Mouse (Mus musculus) heart, embryonic 16.5 days (tissue): ENCODE results near the gene Lrfn3. TPM values are rescaled to one million over a fixed set of nuclear protein-coding genes. Genes with fewer than 3 reads are reported as not detected.

Source experiments
- ATAC-seq: fragments of 200-750 bp; cut with Nextera tagmentation; replicated peaks from 2 replicates; pipeline ENCODE4 v1.8.0; 2017; ENCODE audit warnings: moderate number of reproducible peaks; ENCODE audit not compliant: insufficient read depth, low FRiP score; ENCODE audit errors: extremely low read depth
- H3K27ac ChIP-seq: fragments of 300-500 bp; sonication (generic); 2 replicates; pipeline ENCODE4 v1.5.1; 2014; ENCODE audit warnings: mild to moderate bottlenecking, low read length, control low read depth, moderate library complexity
- H3K27me3 ChIP-seq: fragments of 300-500 bp; sonication (generic); 2 replicates; pipeline ENCODE4 v1.6.1; 2014; ENCODE audit warnings: low read length, mixed read lengths; ENCODE audit not compliant: control insufficient read depth, insufficient read depth
- H3K36me3 ChIP-seq: fragments of 300-500 bp; sonication (generic); 2 replicates; pipeline ENCODE4 v1.6.1; 2014; ENCODE audit not compliant: control insufficient read depth, insufficient read depth
- H3K4me1 ChIP-seq: fragments of 300-500 bp; sonication (generic); 2 replicates; pipeline ENCODE4 v1.6.1; 2014; ENCODE audit warnings: low read length, mixed read lengths; ENCODE audit not compliant: control insufficient read depth, insufficient read depth
- H3K4me2 ChIP-seq: fragments of 300-500 bp; sonication (generic); 2 replicates; pipeline ENCODE4 v1.6.1; 2014; ENCODE audit warnings: low read depth, mild to moderate bottlenecking, control low read depth, low read length
- H3K4me3 ChIP-seq: fragments of 300-500 bp; sonication (generic); 2 replicates; pipeline ENCODE4 v1.5.1; 2014; ENCODE audit warnings: mild to moderate bottlenecking, control low read depth, low read length
- H3K9ac ChIP-seq: fragments of 300-500 bp; sonication (generic); 2 replicates; pipeline ENCODE4 v1.6.1; 2014; ENCODE audit warnings: low read length, control low read depth
- H3K9me3 ChIP-seq: fragments of 300-500 bp; sonication (generic); replicated peaks from 2 replicates; pipeline ENCODE4 v1.6.1; 2016; ENCODE audit warnings: low read length; ENCODE audit not compliant: control insufficient read depth
- WGBS: fragments of 180-500 bp; shearing (Covaris S2); extraction: QIAGEN DNeasy Blood & Tissue Kit; methylation state at CpG from one replicate; pipeline ENCODE4 v1.1.7; 2014; 5-methylcytosine and 5-hydroxymethylcytosine counted together
- polyA plus RNA-seq: library from polyadenylated mRNA; unstranded; fragments of >200 nt; fragmentation: Nextera tagmentation; extraction: Ambion mirVana; gene quantifications from 2 replicates; pipeline ENCODE4 v1.2.1, GENCODE M21; 2015

The Lrfn3 gene
- polyA plus RNA-seq, 1 experiment from 2014 or later: 1.2 TPM

GRCm38 (mm10) chr7:30334563-30334962 lies 28.0 kb downstream of the Lrfn3 start:
- no peak overlapping the region for H3K4me3 ChIP-seq
- peaks cover 12% of the 10 kb centered on the region for H3K27me3 ChIP-seq
- no peak overlapping the region for H3K4me2 ChIP-seq
- ATAC-seq: no peak
- 67% methylated on average over 5 of the region's 5 CpGs for WGBS
- H3K9me3 ChIP-seq: no peaks in the 10 kb centered on the region
- no peak overlapping the region for H3K27ac ChIP-seq
- peaks cover 30% of the 10 kb centered on the region for H3K4me1 ChIP-seq
- H3K36me3 ChIP-seq: no peaks in the 10 kb centered on the region
- H3K9ac ChIP-seq: no peak overlapping the region

GRCm38 (mm10) chr7:30333436-30333835 lies 29.1 kb downstream of the Lrfn3 start:
- H3K4me1 ChIP-seq: peaks cover 30% of the 10 kb centered on the region
- no peaks in the 10 kb centered on the region for H3K9me3 ChIP-seq
- H3K36me3 ChIP-seq: no peaks in the 10 kb centered on the region
- peak overlapping the region; percentile 83 for H3K27ac ChIP-seq
- peaks cover 12% of the 10 kb centered on the region for H3K27me3 ChIP-seq
- no peak overlapping the region for H3K9ac ChIP-seq
- 5% methylated on average over 4 of the region's 4 CpGs for WGBS
- peak overlapping the region; percentile 44; the same call in 1 of the 2 replicates for H3K4me2 ChIP-seq
- peak; percentile 89 for ATAC-seq
- H3K4me3 ChIP-seq: no peak overlapping the region

- Histone ChIP-seq H3K27me3 (peaks cover 12% of the 10 kb centered on the region), H3K4me2 (peak overlapping the region; percentile 44; the same call in 1 of the 2 replicates), H3K4me1 (peaks cover 30% of the 10 kb centered on the region), H3K9ac (no peak overlapping the region), H3K27ac (peak overlapping the region; percentile 83), H3K4me3 (no peak overlapping the region), H3K36me3 (no peaks in the 10 kb centered on the region), H3K9me3 (no peaks in the 10 kb centered on the region)
- 50% methylated on average over 18 of the region's 18 CpGs for WGBS
- no peak for ATAC-seq
These were observed 29.8 kb downstream of the Lrfn3 start for GRCm38 (mm10) chr7:30332622-30333259.

- Histone ChIP-seq H3K36me3 (no peaks in the 10 kb centered on the region), H3K27me3 (peaks cover 12% of the 10 kb centered on the region), H3K27ac (peak overlapping the region; percentile 26), H3K4me2 (peak overlapping the region; percentile 44), H3K9ac (no peak overlapping the region), H3K4me1 (peaks cover 36% of the 10 kb centered on the region), H3K9me3 (no peaks in the 10 kb centered on the region), H3K4me3 (no peak overlapping the region; the same call in 1 of the 2 replicates)
- 0 out of 2 replicates have a peak, but pooled peaks have one; percentile 32 for ATAC-seq
- 11% methylated on average over 13 of the region's 13 CpGs for WGBS
These were observed 30.7 kb downstream of the Lrfn3 start for GRCm38 (mm10) chr7:30331887-30332286.

GRCm38 (mm10) chr7:30328379-30328778 lies 34.2 kb downstream of the Lrfn3 start:
- H3K27me3 ChIP-seq: no peaks in the 10 kb centered on the region
- ATAC-seq: no peak
- H3K27ac ChIP-seq: no peak overlapping the region
- H3K4me1 ChIP-seq: peaks cover 23% of the 10 kb centered on the region
- H3K9me3 ChIP-seq: no peaks in the 10 kb centered on the region
- WGBS: 59% methylated on average over 10 of the region's 10 CpGs
- no peak overlapping the region for H3K4me3 ChIP-seq
- no peak overlapping the region for H3K4me2 ChIP-seq
- no peak overlapping the region for H3K9ac ChIP-seq
- H3K36me3 ChIP-seq: no peaks in the 10 kb centered on the region

- Histone ChIP-seq H3K9me3 (no peaks in the 10 kb centered on the region), H3K4me3 (no peak overlapping the region), H3K36me3 (no peaks in the 10 kb centered on the region), H3K4me2 (peak overlapping the region; percentile 15; the same call in 1 of the 2 replicates), H3K27me3 (no peaks in the 10 kb centered on the region), H3K9ac (no peak overlapping the region), H3K27ac (peak overlapping the region; percentile 66), H3K4me1 (peaks cover 18% of the 10 kb centered on the region)
- 42% methylated on average over 15 of the region's 15 CpGs for WGBS
- ATAC-seq: peak; percentile 8; the same call in 1 of the 2 replicates
These were observed 35.4 kb downstream of the Lrfn3 start for GRCm38 (mm10) chr7:30327140-30327539.

- H3K27ac ChIP-seq: no peak overlapping the region
- H3K36me3 ChIP-seq: no peaks in the 10 kb centered on the region
- no peak for ATAC-seq
- H3K4me2 ChIP-seq: no peak overlapping the region
- peaks cover 15% of the 10 kb centered on the region for H3K4me1 ChIP-seq
- no peak overlapping the region for H3K9ac ChIP-seq
- no peaks in the 10 kb centered on the region for H3K9me3 ChIP-seq
- H3K4me3 ChIP-seq: no peak overlapping the region
- no peaks in the 10 kb centered on the region for H3K27me3 ChIP-seq
These were observed 36.1 kb downstream of the Lrfn3 start for GRCm38 (mm10) chr7:30326427-30326826.

GRCm38 (mm10) chr7:30325364-30325763 lies 37.2 kb downstream of the Lrfn3 start:
- 48% methylated on average over 2 of the region's 2 CpGs for WGBS
- Histone ChIP-seq H3K9me3 (no peaks in the 10 kb centered on the region), H3K27ac (no peak overlapping the region), H3K4me1 (peaks cover 22% of the 10 kb centered on the region), H3K4me2 (no peak overlapping the region), H3K4me3 (no peak overlapping the region), H3K27me3 (no peaks in the 10 kb centered on the region), H3K36me3 (no peaks in the 10 kb centered on the region), H3K9ac (no peak overlapping the region)
- ATAC-seq: no peak

- ATAC-seq: no peak
- 71% methylated on average over 5 of the region's 5 CpGs for WGBS
These were observed 38.1 kb downstream of the Lrfn3 start for GRCm38 (mm10) chr7:30324300-30324944.

More at GRCm38 (mm10) chr7:30324300-30324944, 38.1 kb downstream of the Lrfn3 start:
- H3K4me3 ChIP-seq: no peak overlapping the region
- H3K27ac ChIP-seq: no peak overlapping the region
- H3K4me2 ChIP-seq: no peak overlapping the region
- H3K27me3 ChIP-seq: no peaks in the 10 kb centered on the region
- H3K4me1 ChIP-seq: peaks cover 22% of the 10 kb centered on the region
- H3K36me3 ChIP-seq: no peaks in the 10 kb centered on the region
- no peaks in the 10 kb centered on the region for H3K9me3 ChIP-seq
- no peak overlapping the region for H3K9ac ChIP-seq
